Mouse (Mus musculus): ENCODE results near the gene Cdk9.

- TF ChIP-seq CTCF (conservative IDR thresholded peaks at IDR 0.05; ENCODE audit: low read length) (no peak), NANOG (IDR thresholded peaks at IDR 0.05; ENCODE audit: borderline replicate concordance, low read length) (no peak), POU5F1 (IDR thresholded peaks at IDR 0.05; ENCODE audit: borderline replicate concordance, low read length) (no peak)
These were observed 5.9 kb downstream of the Cdk9 start for GRCm38 (mm10) chr2:32706971-32707370.

Measured in E14TG2a.4 (cell line).